In genomic region chr14:76907941-76908340, GRCm38 (mm10) we compare ENCODE assay signal across 17 mouse cellular contexts.
DNase-seq lines count a peak whose midpoint lies in the region; ATAC-seq and TF ChIP-seq lines count a peak whose summit lies in the region.
"Had no signal": no experiment of that assay in that cellular context is flagged by ENCODE, and none has a peak within 500 bp of the region (broad histone marks: within the 10 kb centered on the region; RNA-seq: fewer than 3 reads in every experiment).

No protein-coding gene starts in this region.

- no peak overlapping the region for H3K9ac ChIP-seq in heart, embryonic 12.5 days
- H3K9ac ChIP-seq: embryonic facial prominence, embryonic 15.5 days; forebrain, embryonic 15.5 days; lung, embryonic 15.5 days; midbrain, embryonic 12.5 days had no signal

- H3K27ac ChIP-seq in heart, embryonic 12.5 days (ENCODE audit: poor library complexity, severe bottlenecking) = no peak overlapping the region
- H3K27ac ChIP-seq in cortical plate, adult 2 months (ENCODE audit: insufficient read depth, low read length) = peak overlapping the region; percentile 88
- H3K27ac ChIP-seq: embryonic facial prominence, embryonic 15.5 days; forebrain, embryonic 15.5 days; left cerebral cortex, adult 2 months; lung, embryonic 15.5 days; midbrain, embryonic 12.5 days had no signal

- H3K9me3 ChIP-seq in heart, embryonic 12.5 days (replicated peaks) = no peaks in the 10 kb centered on the region
- H3K9me3 ChIP-seq: embryonic facial prominence, embryonic 15.5 days; forebrain, embryonic 15.5 days; lung, embryonic 15.5 days; midbrain, embryonic 12.5 days had no signal

- TF ChIP-seq POLR2A in cortical plate, adult 2 months (IDR thresholded peaks at IDR 0.05; ENCODE audit: extremely low read depth, insufficient read depth, low read length) = no peak

- H3K36me3 ChIP-seq in heart, embryonic 12.5 days = no peaks in the 10 kb centered on the region
- H3K36me3 ChIP-seq: embryonic facial prominence, embryonic 15.5 days; forebrain, embryonic 15.5 days; lung, embryonic 15.5 days; midbrain, embryonic 12.5 days had no signal

- 51% methylated on average over 5 of the region's 5 CpGs for WGBS in heart, embryonic 12.5 days

- TF ChIP-seq CTCF in cortical plate, adult 2 months (IDR thresholded peaks at IDR 0.05; ENCODE audit: extremely low read depth, insufficient read depth, low read length) = no peak

- H3K4me3 ChIP-seq in heart, embryonic 12.5 days = no peak overlapping the region
- H3K4me3 ChIP-seq in cortical plate, adult 2 months (ENCODE audit: insufficient read depth, low read length) = no peak overlapping the region
- H3K4me3 ChIP-seq: embryonic facial prominence, embryonic 15.5 days; forebrain, embryonic 15.5 days; left cerebral cortex, adult 2 months; lung, embryonic 15.5 days; midbrain, embryonic 12.5 days had no signal

- H3K27me3 ChIP-seq in heart, embryonic 12.5 days (replicated peaks) = no peaks in the 10 kb centered on the region
- H3K27me3 ChIP-seq: embryonic facial prominence, embryonic 15.5 days; forebrain, embryonic 15.5 days; lung, embryonic 15.5 days; midbrain, embryonic 12.5 days had no signal

- no peak for ATAC-seq in heart, embryonic 12.5 days (ENCODE audit: insufficient number of reproducible peaks, low FRiP score)
- ATAC-seq: forebrain, embryonic 15.5 days; hindbrain, embryonic 16.5 days had no signal

- no peak overlapping the region for H3K4me2 ChIP-seq in heart, embryonic 12.5 days
- H3K4me2 ChIP-seq: embryonic facial prominence, embryonic 15.5 days; forebrain, embryonic 15.5 days; lung, embryonic 15.5 days; midbrain, embryonic 12.5 days had no signal

- DNase-seq in heart, adult 18-20 months = peak; percentile 21 to 37
- DNase-seq in ovary, adult 18-20 months (ENCODE audit: low spot score) = peak; percentile 83
- no peak for DNase-seq in ovary, postnatal 14 days (ENCODE audit: low spot score)
- DNase-seq in skeletal muscle tissue, adult 2 months (ENCODE audit: low read depth, low spot score) = peak; percentile 25
- DNase-seq in frontal cortex, postnatal 36 days (ENCODE audit: low spot score in 2 of 2) = no peak
- no peak for DNase-seq in natural killer cell, adult 2 months (ENCODE audit: low spot score in 2 of 2)
- DNase-seq: cerebellum, postnatal 36 days; liver; thymus, postnatal 36 days had no signal

- H3K4me1 ChIP-seq in heart, embryonic 12.5 days (replicated peaks) = peaks cover 14% of the 10 kb centered on the region
- H3K4me1 ChIP-seq in cortical plate, adult 2 months (ENCODE audit: control insufficient read depth, insufficient read depth, low read length) = peaks cover under 1% of the 10 kb centered on the region
- H3K4me1 ChIP-seq: forebrain, embryonic 15.5 days; midbrain, embryonic 12.5 days had no signal

Comparison
In these comparisons a context has a peak if more than half of its experiments do, and no peak if none do; other contexts are left out.
1. DNase-seq: peak in heart, adult 18-20 months (2 of 2), ovary, adult 18-20 months (single experiment) and skeletal muscle tissue, adult 2 months (single experiment); none in ovary, postnatal 14 days (single experiment), frontal cortex, postnatal 36 days (0 of 2) and natural killer cell, adult 2 months (0 of 2).